Mouse (Mus musculus) kidney, postnatal 10 days (tissue): Measurements from ENCODE around the gene Armc7.
"Not testable (repeated sequence)": the region's sequence is repeated elsewhere in the genome, so short reads cannot be mapped to it uniquely, and the experiment has no call there.

Source experiments
- DNase-seq: peaks from one replicate; pipeline ENCODE4 v3.0.0; 2021; ENCODE audit warnings: mixed read lengths

Armc7 gene

GRCm38 (mm10) chr11:115475025-115475757 is at the start of gene Armc7:
Armc7 (plus strand) TSS chr11:115475667.
- peak; percentile 97 for DNase-seq

GRCm38 (mm10) chr11:115425671-115426070 is 49.8 kb upstream of the Armc7 start:
- no peak for DNase-seq

- DNase-seq, result peak; percentile 86
These were observed 47.8 kb upstream of the Armc7 start for GRCm38 (mm10) chr11:115427482-115428331.

- no peak for DNase-seq
These were observed 46.2 kb upstream of the Armc7 start for GRCm38 (mm10) chr11:115429307-115429706.

- no peak for DNase-seq
These were observed 44.9 kb upstream of the Armc7 start for GRCm38 (mm10) chr11:115430561-115430960.

- no peak for DNase-seq
These were observed 42.7 kb upstream of the Armc7 start for GRCm38 (mm10) chr11:115432814-115433213.

GRCm38 (mm10) chr11:115433342-115433741 is 42.1 kb upstream of the Armc7 start:
- DNase-seq, result no peak

- peak; percentile 63 for DNase-seq
These were observed 39.7 kb upstream of the Armc7 start for GRCm38 (mm10) chr11:115435596-115436337.

- DNase-seq, result no peak
These were observed 37.8 kb upstream of the Armc7 start for GRCm38 (mm10) chr11:115437571-115438122.

GRCm38 (mm10) chr11:115439326-115439725 is 36.1 kb upstream of the Armc7 start:
- no peak for DNase-seq

- no peak for DNase-seq
These were observed 35.4 kb upstream of the Armc7 start, which contains the start of gene Trim80 for GRCm38 (mm10) chr11:115439906-115440595. Trim80 (plus strand) TSS chr11:115440545.

- DNase-seq, result no peak
These were observed 34.0 kb upstream of the Armc7 start for GRCm38 (mm10) chr11:115441417-115441816.

GRCm38 (mm10) chr11:115446906-115447305 is 28.6 kb upstream of the Armc7 start:
- DNase-seq, result peak; percentile 65

- DNase-seq, result no peak
These were observed 28.1 kb upstream of the Armc7 start for GRCm38 (mm10) chr11:115447321-115447885.

- peak; percentile 63 for DNase-seq
These were observed 27.4 kb upstream of the Armc7 start for GRCm38 (mm10) chr11:115448075-115448474.

GRCm38 (mm10) chr11:115448998-115449397 is 26.5 kb upstream of the Armc7 start:
- DNase-seq, result peak; percentile 79

- DNase-seq, result no peak
These were observed 25.3 kb upstream of the Armc7 start for GRCm38 (mm10) chr11:115450176-115450575.

- no peak for DNase-seq
These were observed 23.7 kb upstream of the Armc7 start for GRCm38 (mm10) chr11:115451781-115452241.

- no peak for DNase-seq
These were observed 23.1 kb upstream of the Armc7 start for GRCm38 (mm10) chr11:115452281-115452860.

GRCm38 (mm10) chr11:115453306-115453705 is 22.2 kb upstream of the Armc7 start:
- no peak for DNase-seq

GRCm38 (mm10) chr11:115454822-115455221 is 20.6 kb upstream of the Armc7 start:
- DNase-seq, result not testable (repeated sequence)
